Mouse (Mus musculus): ENCODE measurements at regions not wholly inside any gene's neighbourhood (a gene's known extent, or its start where the extent isn't known, plus 50 kb on each side); places are given as distances from the start of the nearest gene placed in this dataset.

- H3K9me3 ChIP-seq (ENCODE audit: control insufficient read depth, low read length) = no peaks in the 10 kb centered on the region
- no peaks in the 10 kb centered on the region for H3K36me3 ChIP-seq (ENCODE audit: control insufficient read depth, insufficient read depth, low read length)
- WGBS = 21% methylated on average over 1 of the region's 1 CpGs
- H3K4me1 ChIP-seq (replicated peaks; ENCODE audit: control insufficient read depth, insufficient read depth, low read length) = no peaks in the 10 kb centered on the region
- ATAC-seq (ENCODE audit: low FRiP score) (no peak), DNase-seq (ENCODE audit: low spot score) (peak; percentile 1)
- no peak overlapping the region for H3K27ac ChIP-seq (ENCODE audit: low read depth, low read length)
- no peak overlapping the region for H3K4me2 ChIP-seq (replicated peaks; ENCODE audit: low read depth, low read length)
- H3K27me3 ChIP-seq (ENCODE audit: control insufficient read depth, insufficient read depth, low read length) = no peaks in the 10 kb centered on the region
- H3K4me3 ChIP-seq (ENCODE audit: low read depth, low read length) = no peak overlapping the region
- H3K9ac ChIP-seq (ENCODE audit: low read depth, low read length) = no peak overlapping the region
Measured at GRCm38 (mm10) chr11:111347562-111347961, 281.6 kb downstream of the Kcnj2 start.

- H3K9ac ChIP-seq (ENCODE audit: low read depth, low read length) = no peak overlapping the region
- H3K4me3 ChIP-seq (ENCODE audit: low read depth, low read length) = no peak overlapping the region
- H3K4me1 ChIP-seq (replicated peaks; ENCODE audit: control insufficient read depth, insufficient read depth, low read length) = no peaks in the 10 kb centered on the region
- WGBS = 78% methylated on average over 4 of the region's 4 CpGs
- no peak overlapping the region for H3K4me2 ChIP-seq (replicated peaks; ENCODE audit: low read depth, low read length)
- no peaks in the 10 kb centered on the region for H3K36me3 ChIP-seq (ENCODE audit: control insufficient read depth, insufficient read depth, low read length)
- ATAC-seq (ENCODE audit: low FRiP score) = no peak
- H3K27me3 ChIP-seq (ENCODE audit: control insufficient read depth, insufficient read depth, low read length) = no peaks in the 10 kb centered on the region
- H3K27ac ChIP-seq (ENCODE audit: low read depth, low read length) = no peak overlapping the region
- H3K9me3 ChIP-seq (ENCODE audit: control insufficient read depth, low read length) = no peaks in the 10 kb centered on the region
- DNase-seq (ENCODE audit: low spot score) = no peak
Measured at GRCm38 (mm10) chr11:111350028-111350427, 284.1 kb downstream of the Kcnj2 start.

- Histone ChIP-seq H3K9me3 (ENCODE audit: control insufficient read depth, low read length) (no peaks in the 10 kb centered on the region), H3K4me1 (replicated peaks; ENCODE audit: control insufficient read depth, insufficient read depth, low read length) (no peaks in the 10 kb centered on the region), H3K27ac (ENCODE audit: low read depth, low read length) (no peak overlapping the region), H3K9ac (ENCODE audit: low read depth, low read length) (no peak overlapping the region), H3K36me3 (ENCODE audit: control insufficient read depth, insufficient read depth, low read length) (no peaks in the 10 kb centered on the region), H3K4me3 (ENCODE audit: low read depth, low read length) (no peak overlapping the region), H3K27me3 (ENCODE audit: control insufficient read depth, insufficient read depth, low read length) (no peaks in the 10 kb centered on the region), H3K4me2 (replicated peaks; ENCODE audit: low read depth, low read length) (no peak overlapping the region)
- no peak for ATAC-seq (ENCODE audit: low FRiP score)
- DNase-seq (ENCODE audit: low spot score) = no peak
- WGBS = 97% methylated on average over 1 of the region's 1 CpGs
Measured at GRCm38 (mm10) chr11:111363363-111363762, 297.4 kb downstream of the Kcnj2 start.

GRCm38 (mm10) chr11:111377165-111377564 lies 311.2 kb downstream of the Kcnj2 start:
- no peak for DNase-seq (ENCODE audit: low spot score)
- no peak overlapping the region for H3K27ac ChIP-seq (ENCODE audit: low read depth, low read length)
- H3K36me3 ChIP-seq (ENCODE audit: control insufficient read depth, insufficient read depth, low read length) = no peaks in the 10 kb centered on the region
- no peak overlapping the region for H3K4me3 ChIP-seq (ENCODE audit: low read depth, low read length)
- 91% methylated on average over 4 of the region's 4 CpGs for WGBS
- H3K4me1 ChIP-seq (replicated peaks; ENCODE audit: control insufficient read depth, insufficient read depth, low read length) = no peaks in the 10 kb centered on the region
- no peak overlapping the region for H3K9ac ChIP-seq (ENCODE audit: low read depth, low read length)
- H3K9me3 ChIP-seq (ENCODE audit: control insufficient read depth, low read length) = no peaks in the 10 kb centered on the region
- no peaks in the 10 kb centered on the region for H3K27me3 ChIP-seq (ENCODE audit: control insufficient read depth, insufficient read depth, low read length)
- H3K4me2 ChIP-seq (replicated peaks; ENCODE audit: low read depth, low read length) = no peak overlapping the region
- ATAC-seq (ENCODE audit: low FRiP score) = no peak

GRCm38 (mm10) chr11:111379842-111380241 lies 313.9 kb downstream of the Kcnj2 start:
- Histone ChIP-seq H3K9me3 (ENCODE audit: control insufficient read depth, low read length) (no peaks in the 10 kb centered on the region), H3K27ac (ENCODE audit: low read depth, low read length) (no peak overlapping the region), H3K4me3 (ENCODE audit: low read depth, low read length) (no peak overlapping the region), H3K36me3 (ENCODE audit: control insufficient read depth, insufficient read depth, low read length) (no peaks in the 10 kb centered on the region), H3K4me1 (replicated peaks; ENCODE audit: control insufficient read depth, insufficient read depth, low read length) (no peaks in the 10 kb centered on the region), H3K27me3 (ENCODE audit: control insufficient read depth, insufficient read depth, low read length) (no peaks in the 10 kb centered on the region), H3K9ac (ENCODE audit: low read depth, low read length) (no peak overlapping the region), H3K4me2 (replicated peaks; ENCODE audit: low read depth, low read length) (no peak overlapping the region)
- DNase-seq (ENCODE audit: low spot score) (no peak), ATAC-seq (ENCODE audit: low FRiP score) (no peak)
- 82% methylated on average over 3 of the region's 3 CpGs for WGBS

GRCm38 (mm10) chr11:111398706-111399105 lies 332.7 kb downstream of the Kcnj2 start:
- WGBS = 94% methylated on average over 1 of the region's 1 CpGs
- Histone ChIP-seq H3K4me1 (replicated peaks; ENCODE audit: control insufficient read depth, insufficient read depth, low read length) (no peaks in the 10 kb centered on the region), H3K27me3 (ENCODE audit: control insufficient read depth, insufficient read depth, low read length) (no peaks in the 10 kb centered on the region), H3K9ac (ENCODE audit: low read depth, low read length) (no peak overlapping the region), H3K4me3 (ENCODE audit: low read depth, low read length) (no peak overlapping the region), H3K27ac (ENCODE audit: low read depth, low read length) (no peak overlapping the region), H3K4me2 (replicated peaks; ENCODE audit: low read depth, low read length) (no peak overlapping the region), H3K36me3 (ENCODE audit: control insufficient read depth, insufficient read depth, low read length) (no peaks in the 10 kb centered on the region), H3K9me3 (ENCODE audit: control insufficient read depth, low read length) (no peaks in the 10 kb centered on the region)
- no peak for ATAC-seq (ENCODE audit: low FRiP score)
- DNase-seq (ENCODE audit: low spot score) = no peak

- DNase-seq (ENCODE audit: low spot score) (no peak), ATAC-seq (ENCODE audit: low FRiP score) (no peak)
- H3K4me3 ChIP-seq (ENCODE audit: low read depth, low read length) = no peak overlapping the region
- no peaks in the 10 kb centered on the region for H3K4me1 ChIP-seq (replicated peaks; ENCODE audit: control insufficient read depth, insufficient read depth, low read length)
- H3K9me3 ChIP-seq (ENCODE audit: control insufficient read depth, low read length) = no peaks in the 10 kb centered on the region
- no peak overlapping the region for H3K9ac ChIP-seq (ENCODE audit: low read depth, low read length)
- 95% methylated on average over 2 of the region's 2 CpGs for WGBS
- H3K27me3 ChIP-seq (ENCODE audit: control insufficient read depth, insufficient read depth, low read length) = no peaks in the 10 kb centered on the region
- no peak overlapping the region for H3K4me2 ChIP-seq (replicated peaks; ENCODE audit: low read depth, low read length)
- no peaks in the 10 kb centered on the region for H3K36me3 ChIP-seq (ENCODE audit: control insufficient read depth, insufficient read depth, low read length)
- no peak overlapping the region for H3K27ac ChIP-seq (ENCODE audit: low read depth, low read length)
Measured at GRCm38 (mm10) chr11:111409266-111409665, 343.3 kb downstream of the Kcnj2 start.

GRCm38 (mm10) chr11:111424871-111425270 lies 358.9 kb downstream of the Kcnj2 start:
- no peak overlapping the region for H3K27ac ChIP-seq (ENCODE audit: low read depth, low read length)

GRCm38 (mm10) chr11:111426715-111427114 lies 360.8 kb downstream of the Kcnj2 start:
- Histone ChIP-seq H3K27me3 (ENCODE audit: control insufficient read depth, insufficient read depth, low read length) (no peaks in the 10 kb centered on the region), H3K36me3 (ENCODE audit: control insufficient read depth, insufficient read depth, low read length) (no peaks in the 10 kb centered on the region), H3K4me1 (replicated peaks; ENCODE audit: control insufficient read depth, insufficient read depth, low read length) (no peaks in the 10 kb centered on the region), H3K9me3 (ENCODE audit: control insufficient read depth, low read length) (no peaks in the 10 kb centered on the region), H3K9ac (ENCODE audit: low read depth, low read length) (no peak overlapping the region), H3K4me2 (replicated peaks; ENCODE audit: low read depth, low read length) (no peak overlapping the region), H3K27ac (ENCODE audit: low read depth, low read length) (no peak overlapping the region), H3K4me3 (ENCODE audit: low read depth, low read length) (no peak overlapping the region)
- WGBS = 75% methylated on average over 4 of the region's 4 CpGs
- DNase-seq (ENCODE audit: low spot score) (no peak), ATAC-seq (ENCODE audit: low FRiP score) (no peak)

More at GRCm38 (mm10) chr11:111424871-111425270, 358.9 kb downstream of the Kcnj2 start:
- ATAC-seq (ENCODE audit: low FRiP score) = no peak
- 80% methylated on average over 4 of the region's 4 CpGs for WGBS
- Histone ChIP-seq H3K9ac (ENCODE audit: low read depth, low read length) (no peak overlapping the region), H3K4me3 (ENCODE audit: low read depth, low read length) (no peak overlapping the region), H3K36me3 (ENCODE audit: control insufficient read depth, insufficient read depth, low read length) (no peaks in the 10 kb centered on the region), H3K9me3 (ENCODE audit: control insufficient read depth, low read length) (no peaks in the 10 kb centered on the region), H3K27me3 (ENCODE audit: control insufficient read depth, insufficient read depth, low read length) (no peaks in the 10 kb centered on the region), H3K4me2 (replicated peaks; ENCODE audit: low read depth, low read length) (no peak overlapping the region), H3K4me1 (replicated peaks; ENCODE audit: control insufficient read depth, insufficient read depth, low read length) (no peaks in the 10 kb centered on the region)
- no peak for DNase-seq (ENCODE audit: low spot score)

All from hindbrain, embryonic 11.5 days (tissue).